Mouse (Mus musculus) bone marrow macrophage, adult 2 months (primary cell): ENCODE measurements around the gene Cdh4. TPM values are rescaled to one million over a fixed set of nuclear protein-coding genes. Genes with fewer than 3 reads are reported as not detected.
A peak's percentile ranks its signal among the peaks of the same experiment; 100 is the strongest.

Source experiments
- H3K27ac ChIP-seq: 2 replicates; pipeline ENCODE4 v1.5.1; 2012; ENCODE audit warnings: low read depth, low read length; ENCODE audit not compliant: insufficient read depth
- H3K4me1 ChIP-seq: 2 replicates; pipeline ENCODE4 v1.6.1; 2012; ENCODE audit warnings: low read length; ENCODE audit not compliant: control insufficient read depth, insufficient read depth
- H3K4me3 ChIP-seq: 2 replicates; pipeline ENCODE4 v1.5.1; 2012; ENCODE audit warnings: mild to moderate bottlenecking, low read length, moderate library complexity; ENCODE audit not compliant: insufficient read depth
- CTCF ChIP-seq: IDR thresholded peaks from 2 replicates; pipeline ENCODE4 v1.5.1; 2012; ENCODE audit warnings: low read depth, mild to moderate bottlenecking, low read length, moderate library complexity
- POLR2A ChIP-seq: IDR thresholded peaks from 2 replicates; pipeline ENCODE4 v1.6.1; 2012; ENCODE audit warnings: mild to moderate bottlenecking, low read depth, low read length, borderline replicate concordance
- polyA plus RNA-seq: library from polyadenylated mRNA; stranded (reverse); fragments of >200 nt; gene quantifications from 2 replicates; pipeline ENCODE4 v1.2.4, GENCODE M21; 2012; ENCODE audit not compliant: missing spikeins, insufficient read depth, insufficient read length

Gene Cdh4
- polyA plus RNA-seq, 1 experiment, result not detected

DNA sequence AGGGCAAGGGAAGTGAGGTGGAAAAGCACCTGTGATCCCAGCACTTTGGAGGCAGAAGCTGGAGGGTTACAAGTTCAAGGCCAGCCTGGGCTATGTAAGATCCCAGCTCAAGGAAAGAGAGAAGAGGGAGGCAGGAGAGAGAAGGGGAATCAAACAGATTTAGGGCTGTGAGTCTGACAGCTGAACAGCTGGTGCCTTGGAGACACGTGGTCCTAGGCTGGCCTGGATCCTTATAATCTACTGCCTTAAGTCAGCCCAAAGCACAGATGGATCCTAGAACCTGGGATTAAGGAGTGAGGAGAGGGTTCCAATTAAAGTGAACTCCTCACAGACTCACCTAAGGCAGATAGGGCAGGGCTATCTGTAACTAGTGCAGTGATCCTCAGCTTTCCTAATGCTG lies 352.1 kb downstream of the Cdh4 start:
- H3K4me1 ChIP-seq, result no peaks in the 10 kb centered on the region
- no peak for TF ChIP-seq CTCF
- TF ChIP-seq POLR2A, result no peak
- no peak overlapping the region for H3K4me3 ChIP-seq
- no peak overlapping the region for H3K27ac ChIP-seq

DNA sequence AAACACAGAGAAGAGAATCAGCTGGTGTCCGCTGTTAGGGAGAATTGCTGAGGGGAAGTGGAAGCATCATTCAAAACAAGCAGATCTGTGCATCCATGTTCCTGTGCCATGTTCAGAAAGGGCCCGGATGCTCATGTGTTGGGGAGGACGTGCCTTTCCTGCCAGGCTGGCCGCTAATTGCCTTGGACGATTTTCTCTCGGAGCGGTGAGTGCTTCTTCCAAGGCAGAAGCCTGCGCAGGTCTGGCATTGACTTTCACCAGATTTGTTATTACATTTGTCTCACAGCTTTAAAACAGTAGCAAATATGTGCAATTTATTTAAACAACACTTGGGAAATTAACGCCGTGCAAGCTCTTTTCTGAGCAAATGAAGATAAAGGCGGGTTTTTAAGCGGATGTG lies 353.2 kb downstream of the Cdh4 start:
- Histone ChIP-seq H3K27ac (no peak overlapping the region), H3K4me1 (no peaks in the 10 kb centered on the region), H3K4me3 (no peak overlapping the region)
- TF ChIP-seq CTCF (no peak), POLR2A (no peak)

DNA sequence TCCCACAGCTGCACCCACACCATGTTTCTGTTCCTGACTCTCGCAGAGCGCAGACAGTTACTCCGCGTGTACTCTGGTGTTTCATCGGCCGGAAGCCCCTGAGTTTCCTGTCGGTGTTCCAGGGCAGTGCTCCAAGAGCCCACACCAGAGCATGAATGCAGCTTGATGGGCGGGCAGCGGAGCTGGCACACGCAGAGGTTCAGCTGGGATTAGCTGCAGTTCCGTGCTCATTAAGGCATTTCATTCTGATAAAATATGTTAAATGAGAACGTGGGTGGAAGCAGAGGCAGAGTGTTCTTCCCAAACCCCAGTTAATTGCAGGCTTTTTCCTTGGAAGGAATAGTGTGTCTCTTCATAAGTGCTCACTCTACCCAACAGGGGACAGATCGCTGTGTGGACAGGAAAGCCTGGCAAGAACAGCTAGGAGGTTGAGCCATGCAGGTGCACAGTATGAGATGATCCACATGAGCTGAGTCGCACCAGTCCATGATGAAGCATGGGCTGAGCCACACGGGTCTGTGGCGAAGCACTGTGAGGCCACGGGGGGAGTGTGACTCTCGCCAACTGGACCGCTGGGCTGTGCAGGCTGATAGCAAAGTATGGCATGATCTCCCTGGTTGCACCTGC lies 357.8 kb downstream of the Cdh4 start:
- H3K4me1 ChIP-seq, result no peaks in the 10 kb centered on the region
- no peak overlapping the region for H3K4me3 ChIP-seq
- TF ChIP-seq CTCF (no peak), POLR2A (no peak)
- H3K27ac ChIP-seq, result no peak overlapping the region

DNA sequence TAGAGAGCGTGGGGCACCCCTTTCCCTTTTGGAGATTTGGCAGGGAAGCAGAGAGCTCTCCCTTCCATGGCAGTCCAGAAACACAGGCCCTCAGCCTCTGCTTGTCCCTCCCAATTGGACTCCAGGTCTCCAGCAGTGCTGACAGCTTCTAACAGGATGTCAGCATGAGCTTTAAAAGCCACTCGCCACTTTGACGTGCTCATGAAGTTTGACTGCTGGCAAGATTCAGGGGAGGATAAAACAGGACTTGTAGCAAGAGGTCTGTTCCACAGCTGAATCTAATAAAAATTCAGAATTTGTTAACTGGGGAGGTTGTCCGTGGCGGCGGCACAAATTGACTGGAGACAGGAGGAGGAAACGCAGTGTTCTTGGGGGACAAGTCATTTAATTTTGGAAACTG lies 358.8 kb downstream of the Cdh4 start:
- TF ChIP-seq POLR2A, result no peak
- no peak for TF ChIP-seq CTCF

DNA sequence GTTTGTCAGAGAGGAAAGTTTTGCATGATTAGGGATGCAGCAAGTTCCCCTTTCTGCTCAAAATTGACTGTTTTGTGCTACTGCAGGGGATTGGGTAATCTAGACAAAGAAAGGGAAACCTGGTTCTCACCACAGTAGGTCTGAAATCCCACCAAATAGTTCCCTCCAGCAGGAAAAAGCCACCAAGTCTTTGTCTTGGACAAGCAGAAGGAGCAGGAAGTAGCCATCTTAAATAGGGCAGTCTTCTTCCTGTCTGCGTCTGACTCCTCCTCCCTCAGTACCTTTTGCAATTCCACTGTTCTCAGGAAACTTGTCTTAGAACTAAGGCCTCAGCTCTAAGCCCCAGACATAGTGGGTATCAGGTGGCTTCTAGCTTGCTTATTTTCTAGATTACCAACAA lies 360.2 kb downstream of the Cdh4 start:
- TF ChIP-seq CTCF (no peak), POLR2A (no peak)
- no peak overlapping the region for H3K27ac ChIP-seq
- H3K4me3 ChIP-seq, result no peak overlapping the region
- no peaks in the 10 kb centered on the region for H3K4me1 ChIP-seq

More for the DNA sequence above, 358.8 kb downstream of the Cdh4 start:
- Histone ChIP-seq H3K27ac (no peak overlapping the region), H3K4me1 (no peaks in the 10 kb centered on the region), H3K4me3 (no peak overlapping the region)

DNA sequence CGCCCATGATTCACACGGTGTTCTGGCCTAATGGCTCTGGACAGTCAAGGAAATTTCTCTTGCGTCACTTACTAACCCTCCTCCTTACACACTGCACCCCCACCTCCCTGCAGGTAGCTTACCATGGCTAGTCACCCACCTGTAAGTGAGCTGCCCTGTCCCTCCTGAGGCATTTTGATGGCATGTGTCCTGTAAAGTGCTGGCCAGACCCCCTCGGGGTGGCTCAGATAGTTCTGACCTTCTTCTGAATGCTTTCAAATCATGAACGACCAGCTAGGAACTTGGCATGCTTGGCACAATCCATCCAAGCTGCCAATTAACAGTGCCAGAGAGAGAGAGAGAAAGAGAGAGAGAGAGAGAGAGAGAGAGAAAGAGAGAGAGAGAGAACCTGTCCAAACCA lies 368.9 kb downstream of the Cdh4 start:
- TF ChIP-seq CTCF (no peak), POLR2A (no peak)
- Histone ChIP-seq H3K4me3 (no peak overlapping the region), H3K4me1 (peaks cover 3% of the 10 kb centered on the region), H3K27ac (no peak overlapping the region)

DNA sequence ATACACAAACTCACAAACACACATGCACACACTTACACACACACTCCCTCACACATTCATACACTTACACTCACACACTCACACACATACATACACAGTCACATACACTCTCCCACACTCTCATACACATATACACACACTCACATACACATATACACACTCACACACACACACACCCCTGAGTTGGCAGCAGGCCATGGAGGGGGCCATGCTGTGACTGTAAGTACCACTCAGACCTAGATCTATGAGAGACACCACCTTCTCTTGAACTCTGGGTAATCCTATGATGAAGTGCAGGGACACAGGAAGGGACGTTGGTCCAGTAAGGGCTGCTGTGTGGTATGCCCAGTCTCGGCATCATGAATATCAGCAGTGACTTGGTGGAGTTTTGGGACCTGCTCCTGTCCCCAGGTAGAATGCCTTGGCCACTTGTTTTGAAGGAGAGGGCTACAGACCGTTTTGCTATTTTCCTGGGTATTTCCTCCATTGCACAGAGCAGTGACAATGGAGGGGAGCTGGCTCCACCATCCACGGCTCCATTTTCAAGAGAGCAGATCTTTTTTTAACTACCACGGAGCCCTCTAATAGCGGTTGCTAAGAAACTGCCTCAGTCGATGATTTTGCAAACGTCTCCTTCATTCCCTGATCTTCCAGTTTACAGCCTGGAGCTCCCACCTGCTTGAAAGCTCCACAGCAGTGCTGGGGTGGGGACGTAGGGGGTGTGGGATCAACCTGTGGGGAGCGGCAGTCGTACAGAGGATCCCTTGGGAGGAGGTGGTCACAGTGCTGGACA lies 371.0 kb downstream of the Cdh4 start:
- no peak overlapping the region for H3K27ac ChIP-seq
- H3K4me1 ChIP-seq, result peaks cover 3% of the 10 kb centered on the region
- no peak for TF ChIP-seq CTCF
- no peak for TF ChIP-seq POLR2A
- H3K4me3 ChIP-seq, result no peak overlapping the region

DNA sequence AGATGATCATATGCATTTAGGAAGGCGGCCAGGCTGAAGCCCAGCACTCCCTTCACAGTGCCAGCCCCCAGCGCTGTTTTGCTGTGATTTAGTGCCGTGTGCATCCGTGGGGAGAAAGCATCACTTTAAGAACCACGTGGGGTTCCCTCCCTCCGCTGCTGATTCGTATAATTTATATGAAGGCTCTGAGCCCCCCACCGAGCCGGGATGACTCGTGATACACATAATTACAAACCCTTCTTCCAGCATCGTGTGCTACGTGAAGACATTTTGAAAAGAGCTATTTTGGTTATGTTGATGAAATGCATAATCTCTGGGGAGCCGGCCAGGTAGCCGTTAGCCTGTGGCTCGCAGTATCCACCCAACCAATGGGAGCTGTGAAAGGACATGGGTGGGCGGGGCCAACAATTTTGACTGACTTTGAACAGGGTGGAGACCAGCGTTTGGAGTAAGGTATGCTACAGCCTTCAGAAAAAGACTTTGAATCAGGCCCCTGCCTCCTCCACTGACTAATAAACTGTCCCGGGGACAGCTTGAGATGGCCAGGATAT lies 382.6 kb downstream of the Cdh4 start:
- no peak overlapping the region for H3K27ac ChIP-seq
- no peak overlapping the region for H3K4me3 ChIP-seq
- no peaks in the 10 kb centered on the region for H3K4me1 ChIP-seq
- TF ChIP-seq CTCF (no peak), POLR2A (no peak)

DNA sequence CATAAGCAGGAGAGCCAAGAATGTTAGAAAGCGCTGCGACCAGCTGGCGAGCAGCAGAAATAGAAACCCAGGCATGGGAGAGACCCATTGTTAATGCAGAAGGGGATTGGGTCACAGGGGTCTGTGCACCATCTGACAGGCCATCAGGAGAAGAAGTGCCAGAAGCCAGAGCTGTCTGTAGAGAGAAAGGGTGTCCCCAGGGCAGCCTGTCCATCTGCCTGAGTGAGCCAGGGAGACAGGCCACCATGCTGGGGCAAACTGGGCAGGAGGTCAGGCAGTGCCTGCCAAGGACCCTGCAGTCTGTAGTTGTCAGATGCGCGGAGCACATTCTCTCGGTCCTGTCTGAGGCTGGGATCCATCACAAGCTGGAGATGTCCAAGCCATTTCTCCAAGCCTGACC lies 386.7 kb downstream of the Cdh4 start:
- H3K27ac ChIP-seq, result no peak overlapping the region
- TF ChIP-seq POLR2A (no peak), CTCF (no peak)
- H3K4me3 ChIP-seq, result no peak overlapping the region
- H3K4me1 ChIP-seq, result no peaks in the 10 kb centered on the region

DNA sequence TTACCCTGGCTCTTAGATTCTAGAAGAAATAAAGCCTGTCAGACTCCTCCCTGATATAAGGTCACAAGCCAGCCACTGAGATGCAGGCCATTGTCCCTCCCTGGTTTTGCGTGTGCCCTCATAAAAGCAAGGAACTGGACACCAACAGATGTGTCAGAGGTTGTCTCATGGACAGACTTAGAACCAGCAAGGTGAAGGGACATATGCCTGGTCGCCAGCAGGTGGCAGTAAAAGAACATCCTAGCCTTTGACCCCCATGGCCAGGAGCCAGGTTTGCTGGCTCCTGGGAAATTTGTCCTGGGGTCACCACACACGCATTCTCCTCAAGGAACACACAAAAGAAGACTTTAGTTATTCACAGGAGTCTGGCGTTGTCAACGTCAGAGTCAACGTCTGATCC lies 387.7 kb downstream of the Cdh4 start:
- no peak overlapping the region for H3K27ac ChIP-seq
- H3K4me1 ChIP-seq, result no peaks in the 10 kb centered on the region
- no peak overlapping the region for H3K4me3 ChIP-seq
- TF ChIP-seq POLR2A (no peak), CTCF (peak; percentile 50)

DNA sequence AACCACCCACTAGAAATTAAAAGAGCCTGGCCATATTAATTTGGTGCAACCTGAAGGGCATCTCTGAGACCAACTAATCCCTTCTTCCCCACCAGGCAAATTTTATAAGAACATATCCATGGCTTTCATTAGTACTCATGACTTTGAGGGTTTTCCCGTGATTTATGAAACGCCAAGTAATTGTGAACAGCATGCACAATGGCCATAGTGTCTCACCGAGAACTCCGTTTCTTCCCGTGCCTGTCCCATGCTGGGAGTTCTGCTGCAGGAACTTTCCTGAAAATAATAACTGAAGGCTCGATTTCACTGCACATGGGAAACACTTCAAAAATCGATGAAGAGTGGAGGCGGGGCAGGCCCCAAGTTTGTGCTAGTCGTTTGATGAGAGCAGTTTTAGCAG lies 392.7 kb downstream of the Cdh4 start:
- H3K4me3 ChIP-seq, result no peak overlapping the region
- no peak overlapping the region for H3K27ac ChIP-seq
- TF ChIP-seq POLR2A, result no peak
- no peak for TF ChIP-seq CTCF
- H3K4me1 ChIP-seq, result no peaks in the 10 kb centered on the region
